Mouse (Mus musculus) midbrain, embryonic 16.5 days (tissue): ENCODE results near the gene Csmd2. TPM values are rescaled to one million over a fixed set of nuclear protein-coding genes. Genes with fewer than 3 reads are reported as not detected.
A peak's percentile ranks its signal among the peaks of the same experiment; 100 is the strongest.
"Not testable (repeated sequence)": the region's sequence is repeated elsewhere in the genome, so short reads cannot be mapped to it uniquely, and the experiment has no call there.

Experiments used
- ATAC-seq: fragments of 200-750 bp; cut with Nextera tagmentation; 2 replicates; pipeline ENCODE4 v1.8.0; 2017; ENCODE audit warnings: moderate TSS enrichment
- H3K27ac ChIP-seq: fragments of 300-500 bp; sonication (generic); 2 replicates; pipeline ENCODE4 v1.5.1; 2014; ENCODE audit warnings: mild to moderate bottlenecking, low read length, mixed read lengths
- H3K27me3 ChIP-seq: fragments of 300-500 bp; sonication (generic); 2 replicates; pipeline ENCODE4 v1.6.1; 2014; ENCODE audit warnings: low read depth, low read length, mixed read lengths; ENCODE audit not compliant: control insufficient read depth, insufficient read depth
- H3K36me3 ChIP-seq: fragments of 300-500 bp; sonication (generic); 2 replicates; pipeline ENCODE4 v1.6.1; 2014; ENCODE audit warnings: mild to moderate bottlenecking, low read length, moderate library complexity, mixed read lengths; ENCODE audit not compliant: control insufficient read depth, insufficient read depth
- H3K4me1 ChIP-seq: fragments of 300-500 bp; sonication (generic); 2 replicates; pipeline ENCODE4 v1.6.1; 2014; ENCODE audit warnings: mild to moderate bottlenecking, low read length, mixed read lengths; ENCODE audit not compliant: control insufficient read depth, insufficient read depth
- H3K4me2 ChIP-seq: fragments of 300-500 bp; sonication (generic); 2 replicates; pipeline ENCODE4 v1.6.1; 2014; ENCODE audit warnings: mild to moderate bottlenecking, low read length, mixed read lengths
- H3K4me3 ChIP-seq: fragments of 300-500 bp; sonication (generic); 2 replicates; pipeline ENCODE4 v1.5.1; 2014; ENCODE audit warnings: low read depth, mild to moderate bottlenecking, low read length, moderate library complexity, mixed read lengths
- H3K9ac ChIP-seq: fragments of 300-500 bp; sonication (generic); 2 replicates; pipeline ENCODE4 v1.6.1; 2014; ENCODE audit warnings: low read depth, low read length, mixed read lengths
- H3K9me3 ChIP-seq: fragments of 300-500 bp; sonication (generic); replicated peaks from 2 replicates; pipeline ENCODE4 v1.6.1; 2014; ENCODE audit warnings: mild to moderate bottlenecking, low read length, mixed read lengths; ENCODE audit not compliant: control insufficient read depth, poor library complexity, severe bottlenecking
- WGBS: fragments of 180-500 bp; shearing (Covaris S2); extraction: QIAGEN DNeasy Blood & Tissue Kit; methylation state at CpG from one replicate; pipeline ENCODE4 v1.1.7; 2014; 5-methylcytosine and 5-hydroxymethylcytosine counted together
- polyA plus RNA-seq: library from polyadenylated mRNA; unstranded; fragments of >200 nt; fragmentation: Nextera tagmentation; extraction: Ambion mirVana; gene quantifications from 2 replicates; pipeline ENCODE4 v1.2.1, GENCODE M21; 2015

The Csmd2 gene
- polyA plus RNA-seq, 1 experiment from 2014 or later, result 13.7 TPM

GRCm38 (mm10) chr4:128597801-128598560 is 610.3 kb downstream of the Csmd2 start:
- Histone ChIP-seq H3K27me3 (no peaks in the 10 kb centered on the region), H3K27ac (no peak overlapping the region), H3K4me3 (no peak overlapping the region), H3K4me2 (no peak overlapping the region), H3K9me3 (no peaks in the 10 kb centered on the region), H3K9ac (no peak overlapping the region), H3K36me3 (peaks cover 4% of the 10 kb centered on the region), H3K4me1 (no peaks in the 10 kb centered on the region)
- 96% methylated on average over 12 of the region's 12 CpGs for WGBS
- ATAC-seq, result no peak

- Histone ChIP-seq H3K27ac (no peak overlapping the region), H3K4me3 (no peak overlapping the region), H3K4me1 (peaks cover 14% of the 10 kb centered on the region), H3K27me3 (no peaks in the 10 kb centered on the region), H3K4me2 (no peak overlapping the region), H3K9ac (no peak overlapping the region), H3K9me3 (no peaks in the 10 kb centered on the region), H3K36me3 (peaks cover 3% of the 10 kb centered on the region)
- WGBS, result 95% methylated on average over 7 of the region's 7 CpGs
- no peak for ATAC-seq
Observed at GRCm38 (mm10) chr4:128606586-128606985, 618.9 kb downstream of the Csmd2 start.

DNA sequence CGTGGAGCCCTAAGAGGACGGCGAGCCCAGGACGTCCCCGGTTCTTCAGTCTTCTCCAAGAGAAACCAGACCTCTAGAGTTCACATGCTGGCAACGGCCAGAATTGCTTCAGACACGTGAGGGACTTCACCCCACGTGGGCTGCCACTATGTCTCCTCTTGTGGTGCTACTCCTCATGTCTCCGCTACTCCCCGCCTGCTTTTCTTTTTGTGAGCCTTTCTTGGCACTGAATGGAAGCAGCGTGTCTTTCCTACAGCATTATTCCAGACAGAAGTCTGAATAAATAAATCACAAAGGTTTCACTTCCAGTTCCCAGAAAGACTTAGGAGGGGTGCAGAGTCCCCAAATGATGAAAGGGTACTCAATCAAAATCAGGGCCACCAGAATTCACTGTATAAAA is 620.0 kb downstream of the Csmd2 start:
- Histone ChIP-seq H3K4me2 (no peak overlapping the region), H3K27ac (no peak overlapping the region), H3K9ac (no peak overlapping the region), H3K27me3 (no peaks in the 10 kb centered on the region), H3K36me3 (peaks cover 3% of the 10 kb centered on the region; the same call in 1 of the 2 replicates), H3K4me1 (peaks cover 14% of the 10 kb centered on the region), H3K9me3 (no peaks in the 10 kb centered on the region), H3K4me3 (no peak overlapping the region)
- no peak for ATAC-seq
- WGBS, result 81% methylated on average over 11 of the region's 11 CpGs

GRCm38 (mm10) chr4:128609276-128609924 is 621.7 kb downstream of the Csmd2 start:
- H3K4me3 ChIP-seq, result peak overlapping the region; percentile 63
- ATAC-seq, result peak; percentile 54; the same call in 1 of the 2 replicates
- H3K36me3 ChIP-seq, result no peaks in the 10 kb centered on the region
- H3K4me2 ChIP-seq, result peak overlapping the region; percentile 70
- H3K9ac ChIP-seq, result peak overlapping the region; percentile 70
- H3K27me3 ChIP-seq, result no peaks in the 10 kb centered on the region
- 9% methylated on average over 25 of the region's 27 CpGs for WGBS
- no peaks in the 10 kb centered on the region for H3K9me3 ChIP-seq
- peak overlapping the region; percentile 77 for H3K27ac ChIP-seq
- H3K4me1 ChIP-seq, result peaks cover 14% of the 10 kb centered on the region

DNA sequence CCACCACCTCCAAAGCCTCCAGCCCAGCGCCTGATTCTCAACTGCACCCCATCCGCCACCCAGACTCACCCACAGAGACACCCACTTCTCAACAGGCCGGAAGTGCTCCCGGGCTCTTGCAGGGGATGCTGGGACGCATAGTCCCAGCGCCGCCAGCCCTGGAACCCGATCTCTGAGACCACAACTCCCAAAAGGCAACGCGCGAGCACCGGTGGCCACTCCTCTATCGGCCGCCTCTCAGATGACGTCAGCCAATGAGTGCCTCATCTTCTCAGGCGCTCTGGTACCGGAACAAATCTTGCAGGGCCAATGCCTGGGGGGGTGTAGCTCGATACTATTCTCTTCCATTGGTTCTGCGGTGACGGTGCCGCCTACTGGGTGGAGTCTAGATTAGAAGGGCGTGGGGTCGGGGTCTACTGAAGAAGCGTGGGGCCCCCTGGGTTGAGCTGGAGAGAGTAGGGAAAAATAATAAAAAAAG is 622.3 kb downstream of the Csmd2 start, which contains the start of gene Zscan20:
TSS of gene Zscan20 (minus strand) at position 174 of the 478 bp plus-strand sequence.
- under 1% methylated on average over 24 of the region's 24 CpGs for WGBS
- Histone ChIP-seq H3K27me3 (no peaks in the 10 kb centered on the region), H3K4me1 (peaks cover 14% of the 10 kb centered on the region), H3K4me3 (peak within 1 kb of the TSS; percentile 63), H3K27ac (peak within 1 kb of the TSS; percentile 77), H3K9ac (peak within 1 kb of the TSS; percentile 70), H3K9me3 (no peaks in the 10 kb centered on the region), H3K36me3 (no peaks in the 10 kb centered on the region), H3K4me2 (peak within 1 kb of the TSS; percentile 70)
- ATAC-seq, result peak; percentile 97

DNA sequence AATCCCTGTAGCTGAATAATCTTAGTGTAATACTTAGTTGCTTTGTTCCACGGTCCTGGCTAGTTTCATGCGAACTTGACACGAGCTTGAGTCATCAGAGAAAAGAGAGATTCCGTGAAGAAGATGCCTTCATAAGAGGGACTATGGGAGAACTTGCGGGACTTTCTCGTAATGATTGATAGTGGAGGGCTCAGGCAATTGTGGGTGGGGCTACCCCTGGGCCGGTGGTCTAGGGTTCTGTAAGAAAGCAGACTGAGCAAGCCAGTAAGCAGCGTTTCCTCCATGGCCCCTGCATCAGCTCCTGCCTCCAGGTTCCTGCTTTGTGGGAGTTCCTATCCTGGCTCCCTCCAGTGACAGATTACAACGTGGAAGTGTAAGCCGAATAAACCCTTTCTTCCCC is 623.0 kb downstream of the Csmd2 start:
- H3K36me3 ChIP-seq, result no peaks in the 10 kb centered on the region
- no peaks in the 10 kb centered on the region for H3K27me3 ChIP-seq
- 15% methylated on average over 10 of the region's 10 CpGs for WGBS
- peak overlapping the region; percentile 70 for H3K4me2 ChIP-seq
- no peaks in the 10 kb centered on the region for H3K9me3 ChIP-seq
- ATAC-seq, result no peak
- no peak overlapping the region for H3K9ac ChIP-seq
- no peak overlapping the region for H3K27ac ChIP-seq
- H3K4me1 ChIP-seq, result peaks cover 14% of the 10 kb centered on the region
- H3K4me3 ChIP-seq, result 0 out of 2 replicates have a peak overlapping the region, but pooled peaks have one; percentile 28

- 90% methylated on average over 3 of the region's 3 CpGs for WGBS
- peaks cover 14% of the 10 kb centered on the region for H3K4me1 ChIP-seq
Observed at GRCm38 (mm10) chr4:128611726-128612125, 624.1 kb downstream of the Csmd2 start.

GRCm38 (mm10) chr4:128613326-128613725 is 625.7 kb downstream of the Csmd2 start:
- Histone ChIP-seq H3K27ac (no peak overlapping the region), H3K4me1 (peaks cover 12% of the 10 kb centered on the region), H3K9me3 (no peaks in the 10 kb centered on the region), H3K27me3 (no peaks in the 10 kb centered on the region), H3K36me3 (no peaks in the 10 kb centered on the region), H3K9ac (no peak overlapping the region), H3K4me3 (no peak overlapping the region), H3K4me2 (no peak overlapping the region)
- ATAC-seq, result no peak
- WGBS, result 12% methylated on average over 8 of the region's 8 CpGs

More at GRCm38 (mm10) chr4:128611726-128612125, 624.1 kb downstream of the Csmd2 start:
- not testable (repeated sequence) for H3K27ac ChIP-seq, H3K36me3 ChIP-seq, H3K27me3 ChIP-seq, H3K9ac ChIP-seq, H3K4me2 ChIP-seq, H3K9me3 ChIP-seq, H3K4me3 ChIP-seq, ATAC-seq

GRCm38 (mm10) chr4:128615761-128616160 is 628.1 kb downstream of the Csmd2 start:
- no peak overlapping the region for H3K4me2 ChIP-seq
- ATAC-seq, result no peak
- H3K4me3 ChIP-seq, result no peak overlapping the region
- H3K27me3 ChIP-seq, result no peaks in the 10 kb centered on the region
- no peak overlapping the region for H3K9ac ChIP-seq
- 94% methylated on average over 14 of the region's 14 CpGs for WGBS
- no peak overlapping the region for H3K27ac ChIP-seq
- no peaks in the 10 kb centered on the region for H3K9me3 ChIP-seq
- H3K36me3 ChIP-seq, result no peaks in the 10 kb centered on the region
- no peaks in the 10 kb centered on the region for H3K4me1 ChIP-seq
